Mouse (Mus musculus) bone marrow macrophage, adult 2 months (primary cell): ENCODE data around the gene Pla2g4a.

ENCODE experiments used
- CTCF ChIP-seq: IDR thresholded peaks from 2 replicates; pipeline ENCODE4 v1.5.1; 2012; ENCODE audit warnings: low read depth, mild to moderate bottlenecking, low read length, moderate library complexity
- POLR2A ChIP-seq: IDR thresholded peaks from 2 replicates; pipeline ENCODE4 v1.6.1; 2012; ENCODE audit warnings: mild to moderate bottlenecking, low read depth, low read length, borderline replicate concordance

- TF ChIP-seq CTCF, result no peak
- no peak for TF ChIP-seq POLR2A
Observed at GRCm38 (mm10) chr1:150009968-150010628, 49.0 kb upstream of the Pla2g4a start.
